Mouse (Mus musculus) lung, embryonic 16.5 days (tissue): ENCODE results near the gene Patj. TPM values are rescaled to one million over a fixed set of nuclear protein-coding genes. Genes with fewer than 3 reads are reported as not detected.
A peak's percentile ranks its signal among the peaks of the same experiment; 100 is the strongest.

Experiments used
- ATAC-seq: fragments of 200-750 bp; cut with Nextera tagmentation; 2 replicates; pipeline ENCODE4 v1.8.0; 2017; ENCODE audit warnings: low read depth, mild to moderate bottlenecking, moderate library complexity
- H3K27ac ChIP-seq: fragments of 300-500 bp; sonication (generic); 2 replicates; pipeline ENCODE4 v1.5.1; 2014; ENCODE audit warnings: mild to moderate bottlenecking, control low read depth, low read length
- H3K27me3 ChIP-seq: fragments of 300-500 bp; sonication (generic); 2 replicates; pipeline ENCODE4 v1.6.1; 2014; ENCODE audit warnings: low read depth, low read length, mixed read lengths; ENCODE audit not compliant: control insufficient read depth, insufficient read depth
- H3K36me3 ChIP-seq: fragments of 300-500 bp; sonication (generic); 2 replicates; pipeline ENCODE4 v1.6.1; 2014; ENCODE audit warnings: low read length; ENCODE audit not compliant: control insufficient read depth, insufficient read depth
- H3K4me1 ChIP-seq: fragments of 300-500 bp; sonication (generic); replicated peaks from 2 replicates; pipeline ENCODE4 v1.6.1; 2014; ENCODE audit warnings: low read length, mixed read lengths; ENCODE audit not compliant: control insufficient read depth, insufficient read depth
- H3K4me2 ChIP-seq: fragments of 300-500 bp; sonication (generic); 2 replicates; pipeline ENCODE4 v1.6.1; 2014; ENCODE audit warnings: low read depth, low read length, control low read depth
- H3K4me3 ChIP-seq: fragments of 300-500 bp; sonication (generic); 2 replicates; pipeline ENCODE4 v1.5.1; 2014; ENCODE audit warnings: mild to moderate bottlenecking, low read length, control low read depth
- H3K9ac ChIP-seq: fragments of 300-500 bp; sonication (generic); 2 replicates; pipeline ENCODE4 v1.6.1; 2014; ENCODE audit warnings: low read length, control low read depth
- H3K9me3 ChIP-seq: fragments of 300-500 bp; sonication (generic); 2 replicates; pipeline ENCODE4 v1.6.1; 2016; ENCODE audit warnings: low read length; ENCODE audit not compliant: control insufficient read depth
- WGBS: fragments of 180-500 bp; shearing (Covaris S2); extraction: QIAGEN DNeasy Blood & Tissue Kit; methylation state at CpG from one replicate; pipeline ENCODE4 v1.1.7; 2014; 5-methylcytosine and 5-hydroxymethylcytosine counted together
- polyA plus RNA-seq: library from polyadenylated mRNA; unstranded; fragments of >200 nt; fragmentation: Nextera tagmentation; extraction: Ambion mirVana; gene quantifications from 2 replicates; pipeline ENCODE4 v1.2.1, GENCODE M21; 2015

Gene Patj
- polyA plus RNA-seq, 1 experiment from 2014 or later, result 21.2 TPM

- Histone ChIP-seq H3K9ac (no peak overlapping the region), H3K4me1 (no peaks in the 10 kb centered on the region), H3K4me2 (no peak overlapping the region), H3K9me3 (no peaks in the 10 kb centered on the region), H3K4me3 (no peak overlapping the region), H3K36me3 (no peaks in the 10 kb centered on the region), H3K27ac (no peak overlapping the region), H3K27me3 (no peaks in the 10 kb centered on the region)
- 31% methylated on average over 1 of the region's 1 CpGs for WGBS
- no peak for ATAC-seq
These were observed 93.8 kb downstream of the Patj start for GRCm38 (mm10) chr4:98489386-98489785.

GRCm38 (mm10) chr4:98498341-98498740, 102.8 kb downstream of the Patj start:
- ATAC-seq, result no peak
- no peak overlapping the region for H3K9ac ChIP-seq
- H3K9me3 ChIP-seq, result no peaks in the 10 kb centered on the region

GRCm38 (mm10) chr4:98500182-98500581, 104.6 kb downstream of the Patj start:
- Histone ChIP-seq H3K9me3 (no peaks in the 10 kb centered on the region), H3K36me3 (no peaks in the 10 kb centered on the region), H3K4me3 (no peak overlapping the region), H3K27me3 (no peaks in the 10 kb centered on the region), H3K4me1 (no peaks in the 10 kb centered on the region), H3K27ac (no peak overlapping the region), H3K9ac (no peak overlapping the region), H3K4me2 (no peak overlapping the region)
- 58% methylated on average over 5 of the region's 5 CpGs for WGBS
- ATAC-seq, result no peak

More at GRCm38 (mm10) chr4:98498341-98498740, 102.8 kb downstream of the Patj start:
- Histone ChIP-seq H3K4me1 (no peaks in the 10 kb centered on the region), H3K4me3 (no peak overlapping the region), H3K4me2 (no peak overlapping the region), H3K36me3 (no peaks in the 10 kb centered on the region), H3K27me3 (no peaks in the 10 kb centered on the region), H3K27ac (no peak overlapping the region)
- WGBS, result 91% methylated on average over 4 of the region's 4 CpGs

- no peaks in the 10 kb centered on the region for H3K4me1 ChIP-seq
- H3K36me3 ChIP-seq, result no peaks in the 10 kb centered on the region
- no peak overlapping the region for H3K4me2 ChIP-seq
- no peak overlapping the region for H3K27ac ChIP-seq
- no peaks in the 10 kb centered on the region for H3K27me3 ChIP-seq
- WGBS, result 77% methylated on average over 2 of the region's 2 CpGs
- ATAC-seq, result no peak
- no peak overlapping the region for H3K9ac ChIP-seq
- no peaks in the 10 kb centered on the region for H3K9me3 ChIP-seq
- no peak overlapping the region for H3K4me3 ChIP-seq
These were observed 105.3 kb downstream of the Patj start for GRCm38 (mm10) chr4:98500875-98501274.

- H3K4me1 ChIP-seq, result no peaks in the 10 kb centered on the region
- H3K27ac ChIP-seq, result no peak overlapping the region
- 38% methylated on average over 3 of the region's 3 CpGs for WGBS
- H3K36me3 ChIP-seq, result no peaks in the 10 kb centered on the region
- H3K27me3 ChIP-seq, result no peaks in the 10 kb centered on the region
- no peak for ATAC-seq
- no peak overlapping the region for H3K9ac ChIP-seq
- H3K9me3 ChIP-seq, result no peaks in the 10 kb centered on the region
- no peak overlapping the region for H3K4me3 ChIP-seq
- no peak overlapping the region for H3K4me2 ChIP-seq
These were observed 109.2 kb downstream of the Patj start for GRCm38 (mm10) chr4:98504743-98505142.

GRCm38 (mm10) chr4:98508471-98509271, 113.1 kb downstream of the Patj start:
- no peak overlapping the region for H3K4me2 ChIP-seq
- WGBS, result 71% methylated on average over 11 of the region's 11 CpGs
- no peaks in the 10 kb centered on the region for H3K27me3 ChIP-seq
- no peaks in the 10 kb centered on the region for H3K36me3 ChIP-seq
- no peaks in the 10 kb centered on the region for H3K4me1 ChIP-seq
- H3K27ac ChIP-seq, result no peak overlapping the region
- no peak overlapping the region for H3K4me3 ChIP-seq
- H3K9me3 ChIP-seq, result no peaks in the 10 kb centered on the region
- no peak for ATAC-seq
- no peak overlapping the region for H3K9ac ChIP-seq

- 83% methylated on average over 5 of the region's 5 CpGs for WGBS
- ATAC-seq, result peak; percentile 45; the same call in 1 of the 2 replicates
These were observed 114.4 kb downstream of the Patj start for GRCm38 (mm10) chr4:98509939-98510338.

GRCm38 (mm10) chr4:98511296-98511695, 115.7 kb downstream of the Patj start:
- ATAC-seq, result peak; percentile 78
- 27% methylated on average over 2 of the region's 2 CpGs for WGBS
- H3K4me1 ChIP-seq, result no peaks in the 10 kb centered on the region

More at GRCm38 (mm10) chr4:98509939-98510338, 114.4 kb downstream of the Patj start:
- H3K4me1 ChIP-seq, result no peaks in the 10 kb centered on the region
- no peaks in the 10 kb centered on the region for H3K36me3 ChIP-seq
- no peak overlapping the region for H3K4me2 ChIP-seq
- H3K27me3 ChIP-seq, result no peaks in the 10 kb centered on the region
- H3K27ac ChIP-seq, result no peak overlapping the region
- H3K9me3 ChIP-seq, result no peaks in the 10 kb centered on the region
- H3K4me3 ChIP-seq, result no peak overlapping the region
- H3K9ac ChIP-seq, result no peak overlapping the region

GRCm38 (mm10) chr4:98511964-98512743, 116.6 kb downstream of the Patj start:
- Histone ChIP-seq H3K27me3 (no peaks in the 10 kb centered on the region), H3K4me2 (no peak overlapping the region), H3K9ac (no peak overlapping the region), H3K9me3 (no peaks in the 10 kb centered on the region), H3K27ac (no peak overlapping the region), H3K36me3 (no peaks in the 10 kb centered on the region), H3K4me3 (no peak overlapping the region), H3K4me1 (no peaks in the 10 kb centered on the region)
- WGBS, result 81% methylated on average over 10 of the region's 10 CpGs
- ATAC-seq, result no peak

More at GRCm38 (mm10) chr4:98511296-98511695, 115.7 kb downstream of the Patj start:
- no peaks in the 10 kb centered on the region for H3K9me3 ChIP-seq
- no peaks in the 10 kb centered on the region for H3K36me3 ChIP-seq
- H3K9ac ChIP-seq, result no peak overlapping the region
- H3K4me3 ChIP-seq, result no peak overlapping the region
- H3K4me2 ChIP-seq, result no peak overlapping the region
- peak overlapping the region; percentile 10; the same call in 1 of the 2 replicates for H3K27ac ChIP-seq
- H3K27me3 ChIP-seq, result no peaks in the 10 kb centered on the region
